Mouse (Mus musculus): ENCODE measurements at regions not wholly inside any gene's neighbourhood (a gene's known extent, or its start where the extent isn't known, plus 50 kb on each side); places are given as distances from the start of the nearest gene placed in this dataset.

GRCm38 (mm10) chr5:35170369-35171130 lies 65.0 kb upstream of the Lrpap1 start:
- TF ChIP-seq CTCF (IDR thresholded peaks at IDR 0.05; ENCODE audit: low read depth) = no peak
- no peak for TF ChIP-seq EP300 (IDR thresholded peaks at IDR 0.05; ENCODE audit: low read depth)
